8 mouse cellular contexts compared by ENCODE assay signal in genomic region chr5:140115434-140116271, GRCm38 (mm10).
DNase-seq lines count a peak whose midpoint lies in the region; ATAC-seq and TF ChIP-seq lines count a peak whose summit lies in the region.

No protein-coding gene starts in this region.

- H3K27me3 ChIP-seq in forebrain, embryonic 14.5 days (replicated peaks; ENCODE audit: control insufficient read depth, insufficient read depth, low read length): no peaks in the 10 kb centered on the region
- no peaks in the 10 kb centered on the region for H3K27me3 ChIP-seq in liver, postnatal 0 days (ENCODE audit: insufficient read depth, low read length)
- H3K27me3 ChIP-seq in neural tube, embryonic 14.5 days (ENCODE audit: control insufficient read depth, insufficient read depth, low read length): no peaks in the 10 kb centered on the region

- peak overlapping the region; percentile 56; the same call in 1 of the 2 replicates for H3K27ac ChIP-seq in forebrain, embryonic 14.5 days (ENCODE audit: low read depth, low read length)
- H3K27ac ChIP-seq in liver, postnatal 0 days (ENCODE audit: low read depth): peak overlapping the region; percentile 91
- peak overlapping the region; percentile 69 for H3K27ac ChIP-seq in neural tube, embryonic 14.5 days (ENCODE audit: low read depth, low read length)

- ATAC-seq in forebrain, embryonic 14.5 days: peak; percentile 71
- ATAC-seq in liver, postnatal 0 days: peak; percentile 28
- ATAC-seq in neural tube, embryonic 14.5 days (ENCODE audit: low read depth): peak; percentile 87

- DNase-seq in testis, postnatal 14 days (ENCODE audit: low spot score): peak; percentile 19
- DNase-seq in testis, postnatal 10 days (ENCODE audit: low spot score): no peak
- peak; percentile 78 for DNase-seq in forebrain, embryonic 14.5 days (ENCODE audit: low spot score)
- DNase-seq in heart, postnatal 10 days: peak; percentile 81 to 84
- peak; percentile 80 for DNase-seq in kidney, postnatal 10 days
- peak; percentile 59 for DNase-seq in liver, postnatal 0 days
- DNase-seq in thymus, postnatal 36 days: no peak

- H3K9me3 ChIP-seq in forebrain, embryonic 14.5 days (replicated peaks; ENCODE audit: control insufficient read depth, low read length): no peaks in the 10 kb centered on the region
- no peaks in the 10 kb centered on the region for H3K9me3 ChIP-seq in liver, postnatal 0 days (ENCODE audit: low read length)
- H3K9me3 ChIP-seq in neural tube, embryonic 14.5 days (ENCODE audit: control insufficient read depth, low read length): no peaks in the 10 kb centered on the region

- WGBS in forebrain, embryonic 14.5 days: 16% methylated on average over 8 of the region's 8 CpGs
- 31% methylated on average over 8 of the region's 8 CpGs for WGBS in liver, postnatal 0 days (ENCODE audit: insufficient replicate concordance)
- 12% methylated on average over 8 of the region's 8 CpGs for WGBS in neural tube, embryonic 14.5 days

- TF ChIP-seq EP300 in liver, postnatal 0 days (IDR thresholded peaks at IDR 0.05; ENCODE audit: low read depth): peak; percentile 58; the same call in 1 of the 2 replicates

- no peak overlapping the region for H3K4me3 ChIP-seq in forebrain, embryonic 14.5 days (ENCODE audit: low read depth, low read length)
- no peak overlapping the region for H3K4me3 ChIP-seq in liver, postnatal 0 days (ENCODE audit: low read depth, low read length)
- no peak overlapping the region for H3K4me3 ChIP-seq in neural tube, embryonic 14.5 days (ENCODE audit: low read depth, low read length)

- intact Hi-C loops in heart, postnatal 10 days (cut with DNase I): no loop called here

- no peak overlapping the region for H3K4me2 ChIP-seq in forebrain, embryonic 14.5 days (ENCODE audit: low read length)
- H3K4me2 ChIP-seq in liver, postnatal 0 days (ENCODE audit: low read depth, low read length): peak overlapping the region; percentile 18; the same call in 1 of the 2 replicates
- no peak overlapping the region for H3K4me2 ChIP-seq in neural tube, embryonic 14.5 days (ENCODE audit: low read depth, low read length)

- H3K9ac ChIP-seq in forebrain, embryonic 14.5 days (ENCODE audit: low read length): no peak overlapping the region
- H3K9ac ChIP-seq in liver, postnatal 0 days (replicated peaks): peak overlapping the region; percentile 30; the same call in 1 of the 2 replicates
- 0 out of 2 replicates have a peak overlapping the region, but pooled peaks have one; percentile 2 for H3K9ac ChIP-seq in neural tube, embryonic 14.5 days (replicated peaks; ENCODE audit: low read depth, low read length)

- peaks cover 28% of the 10 kb centered on the region for H3K4me1 ChIP-seq in forebrain, embryonic 14.5 days (ENCODE audit: control insufficient read depth, insufficient read depth, low read length)
- H3K4me1 ChIP-seq in liver, postnatal 0 days (ENCODE audit: insufficient read depth): peaks cover 47% of the 10 kb centered on the region
- peaks cover 28% of the 10 kb centered on the region for H3K4me1 ChIP-seq in neural tube, embryonic 14.5 days (ENCODE audit: control insufficient read depth, insufficient read depth, low read length)

- TF ChIP-seq CTCF in liver, postnatal 0 days (IDR thresholded peaks at IDR 0.05; ENCODE audit: low read depth): no peak

- no peaks in the 10 kb centered on the region; the same call in 1 of the 2 replicates for H3K36me3 ChIP-seq in forebrain, embryonic 14.5 days (ENCODE audit: control insufficient read depth, insufficient read depth, low read length)
- H3K36me3 ChIP-seq in liver, postnatal 0 days (replicated peaks; ENCODE audit: insufficient read depth, low read length): peaks cover 23% of the 10 kb centered on the region
- H3K36me3 ChIP-seq in neural tube, embryonic 14.5 days (ENCODE audit: control insufficient read depth, insufficient read depth, low read length): no peaks in the 10 kb centered on the region

Comparison
In these comparisons a context has a peak if more than half of its experiments do, and no peak if none do; other contexts are left out.
1. DNase-seq: peak in testis, postnatal 14 days (single experiment), forebrain, embryonic 14.5 days (single experiment), heart, postnatal 10 days (2 of 2), kidney, postnatal 10 days (single experiment) and liver, postnatal 0 days (single experiment); none in testis, postnatal 10 days (single experiment) and thymus, postnatal 36 days (0 of 2).
2. ATAC-seq: peak in every context shown above with its lines; median percentile 87 in neural tube, embryonic 14.5 days; 71 in forebrain, embryonic 14.5 days; 28 in liver, postnatal 0 days.
3. Peak in every context shown above with its lines, with median percentiles within 50 percentile points of each other: H3K27ac ChIP-seq.